Mouse (Mus musculus): ENCODE measurements around the gene Itgb5.

The Itgb5 gene

DNA sequence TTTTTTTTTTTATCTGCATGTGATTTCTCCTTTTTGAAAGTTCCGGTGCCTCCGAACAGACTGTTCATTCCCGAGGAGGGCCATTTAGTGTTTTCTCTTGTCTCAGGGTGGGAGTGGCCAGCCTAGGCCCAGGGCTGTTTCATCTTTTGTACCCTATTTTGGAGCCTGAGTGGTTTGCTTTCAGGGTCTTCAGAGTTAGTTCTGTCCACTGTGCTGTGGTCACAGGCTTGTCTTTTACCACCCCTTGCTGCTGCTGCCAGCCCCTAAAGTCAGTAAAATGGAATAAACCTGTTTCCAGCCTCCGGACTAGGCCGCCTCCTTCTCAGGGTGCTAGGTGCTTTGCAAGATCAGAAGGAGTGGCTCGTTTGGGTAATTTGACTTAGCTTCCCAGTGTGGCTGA lies 2.6 kb downstream of the Itgb5 start:
- DNase-seq (ENCODE audit: low spot score in 2 of 2): no peak

DNA sequence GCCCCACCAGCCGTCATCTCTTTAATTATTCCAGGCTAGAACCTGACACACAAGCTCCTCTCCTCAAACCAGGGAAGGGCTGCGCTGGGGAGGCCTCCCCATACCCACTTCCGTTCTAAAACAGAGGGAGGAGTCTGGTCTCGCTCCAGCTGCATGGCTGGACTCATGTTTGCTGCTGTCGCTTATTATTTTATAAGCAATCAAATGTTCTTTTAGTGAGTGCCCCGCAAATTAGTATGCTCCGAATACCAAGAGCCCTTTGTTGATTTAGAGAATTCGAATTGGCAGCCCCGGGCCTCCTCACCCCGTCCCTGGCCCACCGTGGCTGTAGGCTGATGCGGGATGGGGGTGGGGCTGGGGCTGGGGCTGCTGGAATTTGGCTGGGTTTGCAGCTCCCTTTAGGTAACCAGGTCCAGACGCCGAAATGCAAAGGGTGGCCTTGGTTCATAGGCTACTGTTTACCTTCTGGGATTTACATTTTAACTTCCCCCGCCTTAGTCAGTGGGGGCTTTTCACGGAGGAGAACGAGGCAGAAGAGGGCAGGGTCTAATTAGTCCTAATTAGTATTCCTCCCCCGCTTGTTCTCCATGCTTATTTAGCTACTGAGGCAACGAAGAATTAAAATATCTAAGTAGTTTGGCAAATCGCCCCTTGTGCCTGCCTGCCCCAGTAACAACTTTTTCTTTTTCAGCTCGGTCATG lies 3.4 kb downstream of the Itgb5 start:
- DNase-seq (ENCODE audit: low spot score in 2 of 2): no peak

DNA sequence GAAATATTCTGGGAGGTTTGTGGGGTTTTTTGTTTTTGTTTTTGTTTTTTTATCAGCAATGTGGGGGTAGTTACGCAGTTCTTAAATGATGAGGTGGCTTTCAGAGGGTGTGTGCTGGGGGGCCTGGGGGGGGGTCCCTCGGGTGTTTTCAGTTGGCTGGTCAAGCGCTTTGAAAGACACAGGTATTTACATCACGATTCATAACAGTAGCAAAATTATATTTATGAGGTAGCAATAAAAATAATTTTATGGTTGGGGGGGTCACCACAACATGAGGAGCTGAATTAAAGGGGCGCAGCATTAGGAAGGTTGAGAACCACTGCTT lies 3.9 kb downstream of the Itgb5 start:
- DNase-seq (ENCODE audit: low spot score in 2 of 2): no peak

DNA sequence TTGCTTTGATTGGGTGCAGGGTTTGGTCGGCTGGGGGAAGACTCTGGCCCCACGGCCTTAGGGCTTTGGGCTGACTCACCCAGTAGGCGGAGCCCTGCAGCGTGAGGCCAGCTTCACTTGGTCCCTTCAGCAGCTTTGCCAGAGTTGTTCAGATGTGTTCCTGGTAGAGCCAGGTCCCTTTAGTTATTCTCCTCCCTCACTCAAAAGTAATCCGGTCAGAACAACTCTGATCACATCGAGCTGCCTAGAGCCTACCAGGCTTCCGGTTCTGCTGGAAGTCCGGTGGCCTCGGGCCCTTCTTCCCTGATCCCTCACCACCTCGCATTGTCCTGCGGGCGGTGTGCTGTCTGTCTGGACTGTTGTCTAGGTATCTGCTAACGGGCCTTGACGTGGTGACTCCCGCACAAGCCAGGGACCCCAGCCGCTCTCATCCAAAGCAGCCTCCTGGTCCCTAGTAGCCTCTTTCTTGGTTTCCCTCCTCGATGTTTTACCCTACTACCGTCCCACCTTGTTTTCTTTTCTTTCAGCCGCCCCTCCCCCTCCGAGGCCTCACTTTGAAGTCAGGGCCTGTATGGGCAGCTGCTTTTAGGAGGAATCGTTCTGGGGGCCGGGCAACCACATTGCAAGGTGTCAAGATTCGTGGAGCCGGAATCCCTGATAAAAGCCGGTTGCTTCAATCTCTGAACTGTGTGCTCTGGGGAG lies 4.5 kb downstream of the Itgb5 start:
- DNase-seq (ENCODE audit: low spot score in 2 of 2): no peak

DNA sequence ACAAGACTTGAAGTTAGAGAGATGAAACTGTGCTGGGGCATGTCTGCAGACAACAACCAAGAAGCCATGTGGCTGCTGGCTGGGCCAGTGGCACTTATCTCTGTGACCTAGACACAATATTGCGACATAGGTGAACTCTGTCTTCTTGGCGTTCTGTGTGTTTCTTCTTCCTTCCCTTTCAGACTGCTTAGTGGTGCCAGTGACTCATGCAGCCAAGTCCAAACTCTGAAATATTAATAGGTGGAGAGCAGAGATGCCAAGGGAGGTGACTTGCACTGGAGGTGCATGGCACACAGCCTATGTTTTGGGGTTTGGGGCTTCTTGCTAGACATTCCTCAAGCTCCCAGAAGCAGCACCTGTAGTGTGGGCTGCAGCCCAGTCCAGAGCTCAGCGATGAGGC lies 7.2 kb downstream of the Itgb5 start:
- DNase-seq (ENCODE audit: low spot score in 2 of 2): no peak

DNA sequence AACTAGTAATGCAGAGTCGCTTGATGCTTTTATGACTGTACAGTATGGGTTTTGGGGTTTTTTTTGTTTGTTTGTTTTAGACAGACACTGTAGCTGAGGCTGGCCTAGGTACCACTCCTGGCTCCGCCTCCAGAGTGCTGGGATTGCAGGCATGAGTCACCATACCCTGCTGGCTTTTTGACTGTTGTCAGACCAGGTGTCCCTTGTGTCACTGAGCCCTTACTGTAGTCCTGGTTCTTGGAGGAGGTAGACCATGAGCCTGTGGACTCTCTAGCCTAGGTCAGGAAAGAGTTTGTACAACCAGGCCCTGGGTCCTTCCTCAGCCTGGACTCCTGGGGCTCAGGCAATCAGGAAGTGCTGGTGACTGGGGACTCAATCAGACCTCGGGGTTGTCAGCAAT lies 7.7 kb downstream of the Itgb5 start:
- no peak for DNase-seq (ENCODE audit: low spot score in 2 of 2)

DNA sequence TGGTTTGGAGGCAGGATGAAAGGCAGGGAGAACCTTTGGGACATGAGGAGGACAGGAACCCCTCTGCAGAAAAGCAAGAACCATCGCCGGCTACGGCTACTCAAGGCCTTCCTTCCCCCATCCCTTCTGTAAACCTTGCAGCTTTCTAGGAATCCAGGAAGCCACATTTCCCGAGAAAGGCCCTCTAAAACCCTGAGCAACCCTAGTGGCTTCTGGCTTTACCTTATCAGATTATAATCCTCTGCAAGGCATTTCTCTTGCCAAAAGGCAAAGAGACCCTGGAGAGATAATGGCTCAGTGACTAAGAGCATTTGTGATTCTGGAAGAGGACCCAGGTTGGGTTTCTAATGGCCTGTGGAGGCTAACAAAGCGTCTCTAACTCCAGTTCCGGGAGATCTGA lies 11.2 kb downstream of the Itgb5 start:
- DNase-seq (ENCODE audit: low spot score in 2 of 2): no peak

DNA sequence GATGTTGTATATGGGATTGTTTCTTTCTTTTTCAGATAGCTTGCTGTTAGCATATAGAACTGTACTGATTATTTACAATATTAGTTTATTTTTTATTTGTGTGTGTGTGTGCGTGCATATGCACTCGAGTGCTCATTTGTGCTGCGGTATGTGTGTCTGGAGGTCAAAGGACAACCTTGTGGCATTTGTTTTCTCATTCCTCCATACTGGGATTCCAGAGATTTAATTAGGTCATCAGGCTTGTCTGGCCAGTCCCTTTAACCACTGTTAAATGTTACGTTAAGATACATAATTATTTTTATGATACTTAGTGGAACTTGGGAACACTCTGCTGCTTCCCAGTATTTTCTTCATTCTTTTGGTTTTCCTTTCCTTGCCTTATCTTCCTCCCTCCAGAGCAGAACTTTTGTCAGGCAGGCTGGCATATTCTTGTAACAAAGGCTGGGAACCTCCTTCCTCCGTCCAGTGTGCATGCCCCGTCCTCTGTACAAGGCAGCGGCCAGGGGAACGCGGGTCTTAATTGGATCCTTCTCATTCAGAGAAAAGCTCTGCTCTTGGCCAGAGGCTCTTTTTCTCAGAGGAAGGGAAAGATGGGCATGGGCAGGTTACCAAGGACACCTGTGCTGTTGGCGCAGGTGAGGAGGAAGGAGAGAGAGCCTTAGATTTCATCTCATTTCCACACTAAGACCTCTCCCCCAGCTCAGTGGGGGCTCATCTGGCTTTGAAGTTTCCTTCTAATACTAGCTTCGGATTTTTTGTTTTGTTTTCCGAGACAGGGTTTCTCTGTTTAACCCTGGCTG lies 12.8 kb downstream of the Itgb5 start:
- no peak for DNase-seq (ENCODE audit: low spot score in 2 of 2)

DNA sequence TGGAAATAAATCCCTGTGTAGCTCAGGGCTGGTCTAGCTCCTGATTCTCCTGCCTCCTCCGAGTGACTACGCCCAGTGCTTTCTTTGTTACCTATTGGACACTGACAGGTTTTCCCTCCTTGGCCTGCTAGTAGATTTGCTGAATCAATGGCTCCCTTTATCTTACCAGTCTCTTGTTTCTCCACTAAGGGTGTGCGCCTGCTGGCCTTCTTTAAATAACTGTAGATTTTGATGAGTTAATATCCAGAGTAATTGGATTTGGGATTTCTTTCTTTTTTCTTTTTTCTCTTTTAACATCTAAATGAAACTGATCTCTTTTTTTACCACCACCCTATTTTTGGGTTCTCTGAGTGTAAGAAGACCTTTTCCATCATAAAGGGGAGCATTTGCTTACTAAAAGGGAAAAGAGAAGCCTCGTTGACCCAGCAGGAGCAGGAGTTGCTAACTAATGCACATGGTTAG lies 14.7 kb downstream of the Itgb5 start:
- DNase-seq (ENCODE audit: low spot score in 2 of 2): no peak

DNA sequence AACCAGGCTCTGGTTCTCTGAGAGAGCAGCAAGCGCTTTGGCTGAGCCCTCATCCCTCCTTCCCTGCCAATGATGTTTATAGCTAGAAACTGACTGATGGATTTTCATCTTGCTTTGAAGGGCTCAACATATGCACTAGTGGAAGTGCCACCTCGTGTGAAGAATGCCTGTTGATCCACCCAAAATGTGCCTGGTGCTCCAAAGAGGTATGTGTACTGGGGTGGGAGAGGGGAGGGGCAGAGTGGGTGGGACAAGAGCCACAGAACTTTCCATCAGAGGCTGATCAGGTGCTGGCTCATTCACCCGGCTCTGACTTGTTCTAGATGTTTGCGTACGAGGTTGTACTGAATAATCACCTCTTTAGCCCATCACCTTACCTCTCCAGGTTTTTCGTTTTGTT lies 15.4 kb downstream of the Itgb5 start:
- no peak for DNase-seq (ENCODE audit: low spot score in 2 of 2)

DNA sequence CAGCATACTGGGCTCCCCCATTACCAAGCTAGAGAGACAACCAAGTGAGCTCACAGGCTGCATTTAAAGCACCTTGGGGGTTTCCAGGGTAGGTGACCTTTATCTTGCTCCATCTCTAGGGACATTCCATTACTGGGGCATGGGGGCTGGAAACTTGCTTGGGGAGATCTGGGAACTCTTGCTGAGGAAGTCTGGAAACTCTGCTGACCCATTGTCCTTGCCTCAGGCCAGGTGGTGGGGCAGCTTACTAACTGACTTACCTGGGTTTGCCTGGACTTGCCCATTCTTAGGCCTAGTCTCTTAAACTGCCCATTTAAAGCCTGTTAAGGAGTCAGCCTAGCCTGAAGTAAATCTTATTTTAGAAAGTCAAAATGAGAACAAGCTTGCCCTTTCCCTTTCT lies 23.8 kb downstream of the Itgb5 start:
- DNase-seq (ENCODE audit: low spot score in 2 of 2): no peak

DNA sequence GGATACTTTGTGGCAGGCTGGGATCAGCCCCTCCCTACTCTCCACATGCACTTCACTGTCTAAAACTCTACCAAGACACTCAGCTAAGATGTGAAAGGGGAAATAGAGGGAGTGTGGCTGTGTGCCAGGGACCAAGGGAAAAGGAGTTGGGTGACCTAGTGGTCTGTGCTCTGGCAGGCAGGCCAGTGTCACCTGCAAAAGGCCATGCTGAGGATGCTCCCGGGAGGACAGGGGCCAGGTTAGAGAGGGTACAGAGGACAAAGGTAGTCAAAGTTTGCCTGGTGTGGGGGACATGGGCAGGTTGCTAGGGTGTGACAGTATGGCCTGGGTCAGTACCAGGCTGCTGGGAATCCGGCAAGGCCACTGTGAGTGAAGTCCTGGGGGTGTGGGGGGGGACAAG lies 29.3 kb downstream of the Itgb5 start:
- DNase-seq (ENCODE audit: low spot score in 2 of 2): no peak

DNA sequence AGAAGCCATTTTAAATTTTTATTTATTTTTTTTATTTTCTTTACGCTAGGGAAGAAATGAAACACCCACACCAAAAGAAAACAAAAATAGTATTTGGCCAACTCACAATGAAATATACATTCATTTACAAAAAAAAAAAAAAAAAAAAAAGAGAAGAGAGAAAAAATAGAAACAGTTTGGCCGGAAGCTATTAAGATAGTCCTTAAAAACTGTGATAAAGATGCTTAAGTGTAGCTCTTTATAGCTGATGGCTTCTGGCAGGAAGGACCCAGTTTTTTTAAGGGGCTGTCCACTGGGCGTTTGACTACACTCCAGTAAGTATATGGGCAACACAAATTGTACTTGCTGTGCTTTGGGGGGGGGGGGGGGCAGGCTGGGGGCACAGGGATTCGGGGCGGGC lies 29.9 kb downstream of the Itgb5 start:
- DNase-seq (ENCODE audit: low spot score in 2 of 2): no peak

DNA sequence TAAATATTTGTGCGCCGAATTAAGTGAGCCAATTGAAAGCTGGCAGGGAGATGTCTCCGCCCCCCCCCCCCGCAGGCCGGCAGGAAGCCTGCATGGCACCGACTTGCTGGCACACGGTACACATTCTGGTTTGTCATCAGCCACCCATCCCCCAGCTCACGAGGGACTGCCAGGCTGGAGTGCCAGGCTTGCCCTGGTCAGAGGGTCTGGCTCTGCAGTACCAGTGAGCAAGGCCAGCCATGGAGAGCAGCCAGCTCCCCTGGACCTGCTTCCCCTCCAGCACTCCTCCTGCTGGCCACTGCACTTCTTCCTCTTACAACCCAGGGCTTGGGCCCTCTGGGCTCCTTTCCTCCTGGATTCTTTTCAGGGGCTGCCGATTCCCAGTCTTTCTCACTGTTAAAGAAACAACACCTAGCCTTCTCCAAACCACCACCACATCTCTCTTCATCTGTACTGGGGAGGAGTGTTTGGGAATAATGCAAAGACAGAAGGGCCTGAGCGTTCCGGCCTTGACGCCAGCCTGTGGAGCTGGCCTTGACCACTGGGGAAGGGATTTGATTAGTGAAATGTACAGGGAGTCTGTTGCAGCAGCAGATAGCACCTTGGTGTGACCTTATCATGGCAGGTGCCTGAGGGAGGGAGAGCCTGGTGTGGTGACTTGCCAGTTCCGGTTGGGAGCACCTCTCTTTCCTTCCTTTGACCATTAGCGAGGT lies 30.7 kb downstream of the Itgb5 start:
- DNase-seq (ENCODE audit: low spot score in 2 of 2): peak; percentile 59 to 81

DNA sequence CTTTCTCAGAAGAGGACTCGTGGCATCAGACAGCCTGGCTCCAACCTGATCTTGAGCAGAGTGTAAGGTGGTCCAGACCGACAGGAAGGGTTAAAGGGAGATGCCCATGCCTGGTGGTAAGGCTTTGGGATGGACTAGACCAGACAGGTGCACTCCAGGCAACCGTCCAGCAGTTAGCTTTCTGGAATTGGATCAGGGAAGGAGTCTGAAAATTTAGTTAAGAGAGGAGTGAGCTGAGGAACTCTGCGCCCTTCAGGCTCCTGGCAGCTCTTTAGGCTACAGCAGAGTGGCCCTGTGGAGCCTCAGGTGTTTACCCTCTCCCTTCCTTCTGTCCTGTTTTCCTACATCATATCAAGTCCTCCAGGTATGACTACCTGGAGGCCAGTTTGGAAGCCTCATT lies 32.9 kb downstream of the Itgb5 start:
- no peak for DNase-seq (ENCODE audit: low spot score in 2 of 2)

DNA sequence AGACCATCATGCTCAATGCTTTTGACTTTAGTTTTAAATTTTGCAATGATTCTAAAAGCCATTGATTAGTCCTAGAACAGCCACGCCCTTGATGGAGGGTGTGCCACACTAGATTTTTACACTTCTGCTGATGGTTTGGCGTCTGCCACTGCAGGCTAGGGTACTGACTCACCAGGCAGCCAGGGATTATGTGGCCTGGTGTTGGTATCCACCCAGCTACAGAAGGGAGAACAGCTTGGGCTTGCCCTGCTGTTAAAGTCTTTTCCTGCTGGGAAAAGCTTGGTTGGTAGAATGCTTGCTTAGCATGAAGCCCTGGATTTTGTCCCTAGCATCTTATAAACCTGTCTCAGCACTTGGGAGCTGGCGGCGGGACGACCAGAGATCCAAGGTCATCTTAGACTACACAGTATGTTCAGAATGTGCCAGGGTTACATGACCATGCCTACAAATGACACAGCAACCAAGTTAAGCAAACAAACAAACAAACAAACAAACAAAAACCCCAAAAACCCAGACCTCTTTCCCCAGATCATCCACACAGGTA lies 33.8 kb downstream of the Itgb5 start:
- DNase-seq (ENCODE audit: low spot score in 2 of 2): no peak

DNA sequence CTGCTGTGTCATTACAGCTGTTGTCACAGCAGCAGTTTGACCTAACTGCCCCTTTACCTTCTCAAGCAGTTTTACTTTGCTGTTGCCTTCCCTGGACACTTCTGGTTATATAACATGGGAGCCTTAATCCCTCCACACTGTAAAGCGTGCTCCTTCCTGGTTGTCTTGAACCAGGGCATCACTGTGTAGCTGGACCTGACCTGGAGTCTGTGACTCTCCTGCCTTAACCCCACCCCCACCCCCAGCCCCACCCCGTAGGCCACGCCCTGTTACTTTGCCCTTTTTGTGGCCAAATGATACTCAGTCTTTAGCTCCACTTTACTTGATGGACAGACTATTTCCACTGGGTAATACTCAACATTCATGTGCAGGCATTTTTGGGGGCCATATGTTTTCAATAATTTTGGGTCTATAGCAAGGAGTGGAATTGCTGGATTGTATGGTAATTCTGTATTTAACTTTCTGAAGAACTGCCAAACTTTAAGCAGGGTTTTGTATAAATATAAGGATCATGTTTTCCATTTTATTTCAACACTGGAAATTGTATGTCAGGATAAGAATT lies 40.8 kb downstream of the Itgb5 start:
- no peak for DNase-seq (ENCODE audit: low spot score in 2 of 2)

DNA sequence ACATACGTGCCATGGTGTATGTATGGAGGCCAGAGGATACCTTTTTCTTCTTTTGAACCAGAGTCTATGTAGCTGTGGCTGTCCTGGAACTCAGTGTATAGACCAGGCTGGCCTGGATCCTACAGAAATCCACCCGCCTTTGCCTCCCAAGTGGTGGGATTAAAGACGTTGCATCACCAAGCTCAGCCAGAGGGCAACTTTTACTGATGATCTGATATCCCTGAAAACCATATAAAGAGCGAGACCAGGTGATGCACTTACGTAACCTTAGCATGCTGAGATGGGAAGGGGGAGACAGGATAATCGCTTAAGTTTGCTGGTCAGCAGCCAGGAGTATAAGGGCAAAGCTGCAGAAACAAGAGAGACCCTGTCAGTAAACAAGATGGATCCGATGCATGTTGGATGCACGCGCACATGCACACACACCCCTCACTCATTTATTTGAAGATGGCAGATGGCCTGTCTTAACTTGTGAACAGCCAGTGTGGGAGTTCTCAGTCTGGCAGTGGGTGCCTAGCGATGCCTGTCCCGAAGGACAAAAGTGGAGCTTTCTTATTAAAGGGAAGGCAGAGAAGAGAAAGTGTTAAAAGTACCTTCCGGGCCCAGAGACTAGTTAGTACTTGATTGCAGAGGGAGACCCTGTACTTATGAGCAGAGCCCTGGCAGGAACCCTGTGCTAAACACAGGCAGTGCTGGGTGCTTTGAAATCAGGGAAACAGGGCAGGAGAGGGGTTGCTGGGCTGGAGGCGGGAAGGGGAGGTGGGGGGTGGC lies 41.7 kb downstream of the Itgb5 start:
- no peak for DNase-seq (ENCODE audit: low spot score in 2 of 2)

DNA sequence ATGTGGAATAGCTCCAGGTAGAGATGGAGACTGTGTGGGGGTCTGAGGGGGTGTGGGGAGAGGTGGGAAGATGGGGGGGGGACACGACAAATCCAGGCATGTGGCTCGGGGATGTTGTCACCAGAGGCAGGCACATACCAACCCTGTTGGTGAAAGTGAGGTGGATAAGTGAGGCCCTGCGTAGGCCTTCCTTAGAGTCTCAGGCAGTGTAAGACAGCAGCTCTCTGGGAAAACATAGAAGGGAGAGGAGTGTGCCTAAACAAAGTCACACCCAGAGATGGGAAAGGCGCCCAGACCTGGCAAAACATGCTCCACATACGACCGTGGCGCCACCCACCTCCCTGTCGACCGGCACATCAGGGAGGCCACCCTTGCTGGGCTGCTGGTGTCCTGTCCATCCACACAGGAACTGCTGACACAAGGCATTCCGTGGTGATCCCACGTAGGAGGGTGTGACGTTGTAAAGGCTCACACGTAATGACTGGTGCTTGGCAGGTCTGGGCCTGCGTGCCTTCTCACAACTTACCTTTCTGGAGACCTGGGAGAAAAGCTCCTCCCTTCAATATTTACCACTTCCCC lies 42.5 kb downstream of the Itgb5 start:
- DNase-seq (ENCODE audit: low spot score in 2 of 2): no peak

DNA sequence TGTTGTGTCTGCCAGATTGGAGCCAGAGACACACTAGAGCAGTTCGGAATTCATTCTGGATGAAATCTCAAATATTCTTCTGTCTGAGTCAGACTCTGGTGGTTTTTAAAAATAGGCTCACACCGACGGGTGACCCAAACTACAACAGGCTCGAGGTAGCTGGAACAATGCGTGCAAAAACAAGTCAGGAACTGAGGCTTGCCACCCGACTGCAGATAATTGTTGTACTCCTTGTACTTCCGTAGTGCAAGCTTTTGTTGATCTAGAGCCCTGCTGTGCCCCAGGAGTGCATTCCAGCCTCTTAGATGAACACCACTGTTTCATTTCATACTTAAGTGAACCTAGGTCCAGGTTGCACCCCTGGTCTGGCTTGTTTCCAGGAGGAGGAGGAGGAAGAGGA lies 43.8 kb downstream of the Itgb5 start:
- no peak for DNase-seq (ENCODE audit: low spot score in 2 of 2)
